Mouse (Mus musculus) liver, embryonic 15.5 days (tissue): ENCODE measurements around the gene Pecr. TPM values are rescaled to one million over a fixed set of nuclear protein-coding genes. Genes with fewer than 3 reads are reported as not detected.
"Not testable (repeated sequence)": the region's sequence is repeated elsewhere in the genome, so short reads cannot be mapped to it uniquely, and the experiment has no call there.

Experiments used
- ATAC-seq: fragments of 200-750 bp; cut with Nextera tagmentation; 2 replicates; pipeline ENCODE4 v1.8.0; 2017; ENCODE audit warnings: moderate number of reproducible peaks, mild to moderate bottlenecking, moderate library complexity; ENCODE audit not compliant: insufficient read depth
- H3K27ac ChIP-seq: fragments of 300-500 bp; sonication (generic); replicated peaks from 2 replicates; pipeline ENCODE4 v1.5.1; 2015; ENCODE audit warnings: mild to moderate bottlenecking, inconsistent platforms
- H3K27me3 ChIP-seq: fragments of 300-500 bp; sonication (generic); 2 replicates; pipeline ENCODE4 v1.6.1; 2015; ENCODE audit warnings: mild to moderate bottlenecking, inconsistent platforms
- H3K36me3 ChIP-seq: fragments of 300-500 bp; sonication (generic); replicated peaks from 2 replicates; pipeline ENCODE4 v1.6.1; 2015; ENCODE audit warnings: moderate library complexity, mild to moderate bottlenecking, inconsistent platforms
- H3K4me1 ChIP-seq: fragments of 300-500 bp; sonication (generic); replicated peaks from 2 replicates; pipeline ENCODE4 v1.6.1; 2015; ENCODE audit warnings: inconsistent platforms
- H3K4me2 ChIP-seq: fragments of 300-500 bp; sonication (generic); 2 replicates; pipeline ENCODE4 v1.6.1; 2015; ENCODE audit warnings: moderate library complexity, mild to moderate bottlenecking, inconsistent platforms
- H3K4me3 ChIP-seq: fragments of 300-500 bp; sonication (generic); replicated peaks from 2 replicates; pipeline ENCODE4 v1.5.1; 2015; ENCODE audit warnings: mild to moderate bottlenecking, inconsistent platforms
- H3K9ac ChIP-seq: fragments of 300-500 bp; sonication (generic); 2 replicates; pipeline ENCODE4 v1.6.1; 2015; ENCODE audit warnings: moderate library complexity, mild to moderate bottlenecking, inconsistent platforms
- H3K9me3 ChIP-seq: fragments of 300-500 bp; sonication (generic); replicated peaks from 2 replicates; pipeline ENCODE4 v1.6.1; 2016; ENCODE audit warnings: inconsistent platforms
- WGBS: fragments of 180-500 bp; shearing (Covaris S2); methylation state at CpG from one replicate; pipeline ENCODE4 v1.1.7; 2015; ENCODE audit warnings: mixed read lengths; ENCODE audit not compliant: insufficient replicate concordance; 5-methylcytosine and 5-hydroxymethylcytosine counted together
- polyA plus RNA-seq: library from polyadenylated mRNA; unstranded; fragments of >200 nt; fragmentation: Nextera tagmentation; extraction: Ambion mirVana; gene quantifications from 2 replicates; pipeline ENCODE4 v1.2.1, GENCODE M21; 2015

Gene Pecr
- polyA plus RNA-seq, 1 experiment from 2014 or later: 66.1 TPM

DNA sequence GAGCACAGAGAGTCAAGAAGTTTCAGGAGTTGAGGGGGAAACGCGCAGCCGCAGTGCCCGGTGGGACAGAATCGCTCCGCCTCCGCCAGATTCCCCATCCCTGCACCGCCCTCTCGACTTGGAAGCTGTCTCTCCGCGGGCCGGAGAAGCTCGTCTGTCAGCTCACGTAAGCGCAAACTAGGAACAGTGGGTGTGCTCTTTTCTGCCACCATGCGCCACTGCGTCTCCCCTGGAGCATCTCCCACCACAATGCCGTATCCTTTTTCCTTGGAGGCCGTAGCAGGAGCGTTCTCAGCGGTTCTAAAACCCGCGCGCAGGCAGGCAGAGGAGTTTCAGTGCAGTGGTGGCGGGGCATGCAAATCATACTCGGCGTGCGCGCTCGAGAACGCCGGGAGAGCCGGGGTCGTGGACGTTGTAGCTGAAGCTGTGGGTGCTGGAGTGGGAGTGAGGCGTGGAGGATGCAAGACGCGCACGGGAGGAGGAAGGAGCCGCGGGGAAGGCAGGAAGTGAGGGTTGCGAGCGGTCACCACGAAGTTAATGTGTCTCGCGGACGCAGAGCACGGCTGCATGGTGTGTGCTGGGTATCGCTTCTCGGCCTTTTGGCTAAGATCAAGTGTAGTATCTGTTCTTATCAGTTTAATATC, 47.6 kb downstream of the Pecr start:
- H3K9ac ChIP-seq, H3K4me1 ChIP-seq, H3K9me3 ChIP-seq, H3K36me3 ChIP-seq: not testable (repeated sequence)
- Histone ChIP-seq H3K4me3 (peak overlapping the region; percentile 51), H3K27ac (peak overlapping the region; percentile 51; the same call in 1 of the 2 replicates), H3K4me2 (peak overlapping the region; percentile 66), H3K27me3 (peaks cover 47% of the 10 kb centered on the region)
- WGBS: under 1% methylated on average over 37 of the region's 50 CpGs
- peak; percentile 77 for ATAC-seq

- ATAC-seq, H3K9ac ChIP-seq, H3K4me2 ChIP-seq, H3K36me3 ChIP-seq, H3K9me3 ChIP-seq, H3K4me1 ChIP-seq, H3K4me3 ChIP-seq, H3K27ac ChIP-seq: not testable (repeated sequence)
- 63% methylated on average over 10 of the region's 10 CpGs for WGBS
- H3K27me3 ChIP-seq: peaks cover 37% of the 10 kb centered on the region
Measured at GRCm38 (mm10) chr1:72232592-72232991, 51.5 kb downstream of the Pecr start.

- ATAC-seq: no peak
- no peak overlapping the region for H3K27ac ChIP-seq
- H3K9ac ChIP-seq: no peak overlapping the region
- no peak overlapping the region for H3K4me2 ChIP-seq
- no peaks in the 10 kb centered on the region for H3K9me3 ChIP-seq
- no peak overlapping the region for H3K4me3 ChIP-seq
- H3K36me3 ChIP-seq: no peaks in the 10 kb centered on the region
- peaks cover 25% of the 10 kb centered on the region for H3K27me3 ChIP-seq
- 24% methylated on average over 3 of the region's 3 CpGs for WGBS
- peaks cover 3% of the 10 kb centered on the region for H3K4me1 ChIP-seq
Measured at GRCm38 (mm10) chr1:72228974-72229373, 55.1 kb downstream of the Pecr start.

DNA sequence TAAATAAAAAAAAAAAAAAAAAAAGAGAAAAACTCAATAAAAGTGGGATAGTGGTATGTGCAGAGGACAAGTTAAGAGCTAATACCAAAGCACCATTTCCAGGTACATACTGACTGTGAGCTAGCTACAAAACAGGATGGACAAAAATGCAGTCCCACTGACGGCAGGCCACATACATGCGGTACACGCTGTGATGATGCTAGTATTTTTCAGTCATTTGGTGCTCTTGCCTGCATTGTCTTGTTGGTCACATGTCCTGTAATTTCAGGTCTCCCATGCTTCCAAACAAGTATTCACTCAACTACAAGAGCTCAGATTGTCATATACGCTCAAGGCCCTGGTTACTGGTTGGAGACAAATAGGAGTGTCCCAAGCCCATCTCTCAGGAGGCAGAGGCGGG, 56.6 kb downstream of the Pecr start:
- Histone ChIP-seq H3K27ac (no peak overlapping the region), H3K36me3 (no peaks in the 10 kb centered on the region), H3K9me3 (no peaks in the 10 kb centered on the region), H3K9ac (no peak overlapping the region), H3K4me1 (peaks cover 3% of the 10 kb centered on the region), H3K27me3 (peaks cover 33% of the 10 kb centered on the region), H3K4me2 (no peak overlapping the region), H3K4me3 (no peak overlapping the region)
- no peak for ATAC-seq
- 70% methylated on average over 5 of the region's 5 CpGs for WGBS

DNA sequence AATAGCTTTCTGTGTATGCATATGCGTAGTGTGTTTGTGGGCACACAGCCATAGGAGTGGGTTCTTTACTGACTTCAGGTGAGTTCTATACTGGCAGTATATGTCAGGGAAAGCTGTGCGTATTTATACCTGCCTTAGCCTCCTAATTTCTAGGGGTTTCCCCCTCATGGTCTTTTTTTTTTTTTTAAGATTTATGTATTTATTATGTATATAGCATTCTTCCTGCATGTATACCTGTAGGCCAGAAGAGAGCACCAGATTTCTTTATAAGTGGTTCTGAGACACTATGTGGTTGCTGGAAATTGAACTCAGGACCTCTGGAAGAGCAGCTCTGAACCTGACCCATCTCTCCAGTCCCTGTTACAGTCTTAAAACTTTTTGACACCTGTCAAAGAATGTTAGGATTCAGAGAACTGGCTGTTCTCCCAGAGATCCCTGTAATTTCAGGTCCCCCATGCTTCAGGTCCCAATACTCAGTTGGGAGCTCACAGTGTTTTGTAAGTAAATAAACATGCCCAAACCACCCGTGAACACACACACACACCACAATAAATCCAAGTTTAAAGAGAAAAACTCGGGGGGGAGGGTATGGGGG, 57.1 kb downstream of the Pecr start:
- Histone ChIP-seq H3K4me3 (no peak overlapping the region), H3K27me3 (peaks cover 34% of the 10 kb centered on the region), H3K9me3 (no peaks in the 10 kb centered on the region), H3K4me1 (peaks cover 3% of the 10 kb centered on the region), H3K27ac (no peak overlapping the region; the same call in 1 of the 2 replicates), H3K36me3 (no peaks in the 10 kb centered on the region), H3K4me2 (no peak overlapping the region; the same call in 1 of the 2 replicates), H3K9ac (no peak overlapping the region)
- 20% methylated on average over 4 of the region's 4 CpGs for WGBS
- no peak; the same call in 1 of the 2 replicates for ATAC-seq

DNA sequence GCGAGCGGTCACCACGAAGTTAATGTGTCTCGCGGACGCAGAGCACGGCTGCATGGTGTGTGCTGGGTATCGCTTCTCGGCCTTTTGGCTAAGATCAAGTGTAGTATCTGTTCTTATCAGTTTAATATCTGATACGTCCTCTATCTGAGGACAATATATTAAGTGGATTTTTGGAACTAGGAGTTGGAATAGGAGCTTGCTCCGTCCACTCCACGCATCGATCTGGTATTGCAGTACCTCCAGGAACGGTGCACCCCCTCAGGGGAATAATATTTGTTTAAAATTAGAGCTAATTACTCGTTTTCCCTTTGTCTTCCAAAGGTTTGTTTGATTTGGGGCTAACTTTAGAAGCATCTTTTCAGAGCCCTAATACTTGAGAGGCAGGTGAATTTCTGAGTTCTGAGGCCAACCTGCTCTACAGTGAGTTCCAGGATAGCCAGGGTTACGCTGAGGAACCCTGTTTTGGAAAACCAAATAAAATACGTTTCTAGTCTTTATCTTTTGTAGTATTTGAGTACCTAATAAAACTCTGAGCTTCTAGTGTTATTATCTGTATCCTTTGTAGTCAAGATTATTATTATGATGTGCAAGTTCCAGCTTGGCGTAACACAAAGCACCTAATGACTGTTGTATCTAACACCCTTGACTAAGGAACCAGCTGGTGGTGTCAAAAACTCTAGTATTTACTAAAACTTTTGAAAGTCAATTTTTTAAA, 57.8 kb downstream of the Pecr start:
- H3K36me3 ChIP-seq: no peaks in the 10 kb centered on the region
- H3K9ac ChIP-seq: no peak overlapping the region
- ATAC-seq: peak; percentile 88
- H3K4me1 ChIP-seq: peaks cover 3% of the 10 kb centered on the region
- peaks cover 40% of the 10 kb centered on the region for H3K27me3 ChIP-seq
- WGBS: under 1% methylated on average over 11 of the region's 18 CpGs
- H3K9me3 ChIP-seq: no peaks in the 10 kb centered on the region
- H3K4me2 ChIP-seq: peak overlapping the region; percentile 73
- no peak overlapping the region for H3K4me3 ChIP-seq
- H3K27ac ChIP-seq: no peak overlapping the region; the same call in 1 of the 2 replicates

DNA sequence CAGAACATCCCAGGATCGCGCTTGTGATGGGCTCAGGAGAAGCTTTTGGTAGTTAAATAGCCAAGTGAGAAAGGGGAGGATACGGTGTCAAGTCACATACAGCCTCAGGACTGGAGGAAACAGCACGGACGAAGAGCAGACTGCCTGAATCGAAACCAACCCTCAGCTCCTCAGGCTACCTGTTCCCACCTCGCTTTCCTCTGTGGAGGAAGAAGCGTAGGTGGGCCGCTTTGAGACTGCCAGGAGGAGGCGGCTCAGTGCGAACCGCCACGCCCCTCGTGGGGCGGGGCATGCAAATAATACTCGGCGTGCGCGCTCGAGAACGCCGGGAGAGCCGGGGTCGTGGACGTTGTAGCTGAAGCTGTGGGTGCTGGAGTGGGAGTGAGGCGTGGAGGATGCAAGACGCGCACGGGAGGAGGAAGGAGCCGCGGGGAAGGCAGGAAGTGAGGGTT, 58.4 kb downstream of the Pecr start:
- ATAC-seq: peak; percentile 74
- peak overlapping the region; percentile 55 for H3K4me3 ChIP-seq

GRCm38 (mm10) chr1:72225054-72225718, 58.9 kb downstream of the Pecr start:
- no peak for ATAC-seq

More for the DNA sequence above, 58.4 kb downstream of the Pecr start:
- H3K27me3 ChIP-seq: peaks cover 45% of the 10 kb centered on the region
- H3K4me2 ChIP-seq: peak overlapping the region; percentile 73
- not testable (repeated sequence) for H3K27ac ChIP-seq, H3K9me3 ChIP-seq, H3K36me3 ChIP-seq, H3K4me1 ChIP-seq
- WGBS: 1% methylated on average over 25 of the region's 31 CpGs
- H3K9ac ChIP-seq: peak overlapping the region; percentile 25; the same call in 1 of the 2 replicates

DNA sequence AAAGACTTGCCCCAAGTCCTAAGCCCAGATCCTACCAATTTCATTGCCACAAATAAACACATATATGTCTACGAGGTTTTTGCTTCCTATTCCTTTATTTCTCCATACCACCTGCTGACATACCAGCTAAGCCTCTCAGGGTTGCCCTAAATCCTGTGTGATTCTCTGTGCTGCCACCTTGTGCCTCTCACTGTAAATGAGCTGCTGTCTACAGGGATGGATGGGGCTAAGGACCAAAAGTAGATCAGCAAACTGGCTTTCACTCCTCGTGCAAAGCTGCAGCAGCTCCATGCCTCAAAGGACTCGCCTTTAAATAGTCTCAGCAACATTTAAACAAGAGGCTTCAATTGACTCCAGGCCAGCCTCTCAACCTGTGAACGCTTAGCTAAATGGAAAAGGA, 64.1 kb downstream of the Pecr start:
- Histone ChIP-seq H3K27ac (no peak overlapping the region), H3K9me3 (no peaks in the 10 kb centered on the region), H3K4me3 (no peak overlapping the region), H3K9ac (no peak overlapping the region), H3K4me2 (no peak overlapping the region), H3K4me1 (no peaks in the 10 kb centered on the region; the same call in none of the 2 replicates), H3K27me3 (peaks cover 37% of the 10 kb centered on the region), H3K36me3 (no peaks in the 10 kb centered on the region)
- 26% methylated on average over 4 of the region's 4 CpGs for WGBS
- no peak for ATAC-seq

More at GRCm38 (mm10) chr1:72225054-72225718, 58.9 kb downstream of the Pecr start:
- Histone ChIP-seq H3K4me1 (peaks cover 3% of the 10 kb centered on the region), H3K36me3 (no peaks in the 10 kb centered on the region), H3K27ac (no peak overlapping the region), H3K9ac (no peak overlapping the region), H3K4me2 (peak overlapping the region; percentile 73), H3K27me3 (peaks cover 45% of the 10 kb centered on the region), H3K4me3 (peak overlapping the region; percentile 55), H3K9me3 (no peaks in the 10 kb centered on the region)
- 13% methylated on average over 13 of the region's 13 CpGs for WGBS

DNA sequence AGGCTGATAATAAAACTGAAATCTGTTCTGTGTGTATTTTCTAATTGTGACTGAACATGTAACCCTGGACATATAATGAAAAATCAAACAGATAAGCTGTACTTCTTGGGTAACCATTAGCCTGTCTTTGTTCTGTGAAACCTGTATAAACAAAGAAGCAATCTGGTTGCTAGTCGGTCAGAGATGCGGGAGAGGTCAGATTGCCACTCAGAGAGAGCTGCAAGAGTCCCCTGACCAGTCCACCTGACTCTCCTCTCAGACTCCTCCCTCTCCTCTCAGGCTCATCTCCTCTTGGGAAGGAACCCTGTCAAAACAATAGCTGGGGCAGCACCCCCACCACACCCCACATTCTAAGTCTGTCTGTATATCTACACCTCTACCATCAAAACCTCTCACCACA, 65.0 kb downstream of the Pecr start:
- H3K9me3 ChIP-seq: no peaks in the 10 kb centered on the region
- no peaks in the 10 kb centered on the region for H3K36me3 ChIP-seq
- no peak overlapping the region for H3K9ac ChIP-seq
- H3K27ac ChIP-seq: no peak overlapping the region
- WGBS: 50% methylated on average over 2 of the region's 2 CpGs
- peaks cover 31% of the 10 kb centered on the region for H3K27me3 ChIP-seq
- H3K4me2 ChIP-seq: no peak overlapping the region
- no peaks in the 10 kb centered on the region; the same call in none of the 2 replicates for H3K4me1 ChIP-seq
- H3K4me3 ChIP-seq: no peak overlapping the region
- peak; percentile 45; the same call in 1 of the 2 replicates for ATAC-seq
